Mouse (Mus musculus) central nervous system, embryonic 14 days (tissue): ENCODE results near the gene Hebp1. TPM values are rescaled to one million over a fixed set of nuclear protein-coding genes. Genes with fewer than 3 reads are reported as not detected.

Source experiments
- polyA plus RNA-seq: library from polyadenylated mRNA; depleted of rRNA; stranded (reverse); fragments of >200 nt; gene quantifications from 2 replicates; pipeline ENCODE4 v1.2.3, GENCODE M21; 2012; rRNA removed

The Hebp1 gene
- polyA plus RNA-seq: 6.5 and 9.0 TPM in 2 replicates

DNA sequence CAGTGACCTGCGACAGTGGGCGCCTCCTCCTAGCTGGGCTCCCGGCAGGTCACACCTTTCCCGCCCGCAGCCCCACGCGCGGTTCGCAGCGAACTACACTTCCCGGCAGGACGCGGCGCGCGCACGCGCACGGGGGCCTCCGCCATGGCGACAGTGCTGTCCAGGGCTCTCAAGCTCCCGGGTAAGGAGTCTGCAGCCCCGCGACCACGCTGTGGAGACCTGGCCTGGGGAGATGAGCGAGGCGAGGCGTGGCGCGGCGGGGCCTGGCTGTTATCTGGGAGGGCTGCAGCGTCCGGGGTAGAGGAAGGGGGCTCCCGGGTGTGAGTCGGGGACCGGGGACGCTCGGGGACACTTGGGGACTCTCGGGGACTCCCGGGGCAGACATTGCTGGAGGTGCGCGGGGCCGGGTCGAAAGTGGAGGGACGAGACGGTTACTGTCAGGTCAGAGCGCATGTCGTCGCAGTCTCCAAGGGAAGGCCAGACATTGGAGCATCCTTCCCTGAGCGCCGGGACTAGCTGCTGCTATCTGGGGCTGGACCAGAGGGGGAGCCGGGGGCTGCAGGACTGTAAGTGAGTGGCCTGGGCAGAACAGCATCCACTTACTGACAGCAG lies at the start of gene Hebp1, which contains the start of gene Fam234b:
TSS of gene Hebp1 (minus strand) at position 102 of the 612 bp plus-strand sequence.
TSS of gene Fam234b (plus strand) at position 57 of the 612 bp plus-strand sequence.

DNA sequence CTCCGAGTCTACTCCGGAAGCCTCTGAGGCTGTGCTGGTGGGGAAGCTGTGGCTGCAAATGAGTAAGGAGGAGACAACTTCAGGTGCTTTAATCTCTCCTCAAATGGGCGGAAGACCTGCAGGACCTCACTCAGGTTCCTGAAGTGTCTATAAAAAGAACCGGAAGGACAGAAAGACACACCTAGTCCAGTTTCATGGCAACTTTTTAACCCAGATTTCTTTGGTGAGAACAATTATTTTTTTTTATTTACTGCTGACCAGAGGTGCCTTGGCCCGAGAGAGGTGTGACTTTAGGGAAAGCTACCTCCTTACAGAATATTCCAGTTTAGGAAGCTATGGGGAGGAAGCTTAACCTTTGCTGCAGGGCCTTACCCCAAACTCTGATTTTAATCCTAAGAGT lies 79.6 kb downstream of the Hebp1 start, which contains the start of gene Gprc5d:
TSS of gene Gprc5d (minus strand) at position 101 of the 400 bp plus-strand sequence.

Other genes starting within 250 kb of the Hebp1 start
- 2.3 and 2.9 TPM in 2 replicates for gene Apold1, start 216.3 kb downstream of the Hebp1 start, polyA plus RNA-seq
- gene Ddx47, start 186.4 kb downstream of the Hebp1 start, polyA plus RNA-seq: 92.2 and 95.7 TPM in 2 replicates
- 0.32 and 0.48 TPM in 2 replicates for gene Gprc5a, start 132.4 kb downstream of the Hebp1 start, polyA plus RNA-seq
- gene Gprc5d, start 79.7 kb downstream of the Hebp1 start, polyA plus RNA-seq: not detected in 2 replicates
- 62.2 and 64.4 TPM in 2 replicates for gene Fam234b, start within 50 bp of the Hebp1 start, polyA plus RNA-seq
- 0.20 and 0.28 TPM in 2 replicates for gene Gsg1, start 56.3 kb upstream of the Hebp1 start, polyA plus RNA-seq
- not detected in 2 replicates for gene Pbp2, start 112.4 kb upstream of the Hebp1 start, polyA plus RNA-seq
- 30.1 and 64.6 TPM in 2 replicates for gene Emp1, start 164.5 kb upstream of the Hebp1 start, polyA plus RNA-seq